Mouse (Mus musculus): Measurements from ENCODE around the gene Blmh. TPM values are rescaled to one million over a fixed set of nuclear protein-coding genes. Genes with fewer than 3 reads are reported as not detected.

Gene Blmh
- polyA plus RNA-seq (2012; rRNA removed; ENCODE audit: low replicate concordance) = 23.9 and 27.6 TPM in 2 replicates

DNA sequence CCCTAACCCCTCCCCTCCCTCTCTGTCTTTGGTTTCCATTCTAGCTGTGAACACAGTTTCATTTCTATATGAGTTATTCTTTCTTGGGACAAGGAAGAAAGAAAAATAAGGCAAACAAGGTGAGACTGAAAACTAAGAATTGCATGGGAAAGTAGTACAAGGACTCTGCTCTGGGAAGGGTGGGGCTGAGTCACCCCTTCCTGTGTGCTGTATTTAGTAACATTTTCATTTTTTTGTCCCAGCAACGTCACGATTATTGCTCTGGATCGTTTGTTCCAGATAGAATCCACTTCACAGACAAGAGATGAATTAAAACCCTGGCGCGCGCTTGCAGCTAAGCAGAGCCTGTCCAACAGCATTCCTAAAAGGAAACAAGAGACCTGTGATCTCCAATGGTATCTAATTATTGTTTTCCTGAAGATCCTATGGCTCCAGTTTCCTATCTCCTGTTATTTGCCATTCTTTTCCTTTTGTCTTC is at the start of gene Blmh:
Gene Blmh, plus strand, starts transcription at position 51 of the 478 bp plus-strand sequence.

DNA sequence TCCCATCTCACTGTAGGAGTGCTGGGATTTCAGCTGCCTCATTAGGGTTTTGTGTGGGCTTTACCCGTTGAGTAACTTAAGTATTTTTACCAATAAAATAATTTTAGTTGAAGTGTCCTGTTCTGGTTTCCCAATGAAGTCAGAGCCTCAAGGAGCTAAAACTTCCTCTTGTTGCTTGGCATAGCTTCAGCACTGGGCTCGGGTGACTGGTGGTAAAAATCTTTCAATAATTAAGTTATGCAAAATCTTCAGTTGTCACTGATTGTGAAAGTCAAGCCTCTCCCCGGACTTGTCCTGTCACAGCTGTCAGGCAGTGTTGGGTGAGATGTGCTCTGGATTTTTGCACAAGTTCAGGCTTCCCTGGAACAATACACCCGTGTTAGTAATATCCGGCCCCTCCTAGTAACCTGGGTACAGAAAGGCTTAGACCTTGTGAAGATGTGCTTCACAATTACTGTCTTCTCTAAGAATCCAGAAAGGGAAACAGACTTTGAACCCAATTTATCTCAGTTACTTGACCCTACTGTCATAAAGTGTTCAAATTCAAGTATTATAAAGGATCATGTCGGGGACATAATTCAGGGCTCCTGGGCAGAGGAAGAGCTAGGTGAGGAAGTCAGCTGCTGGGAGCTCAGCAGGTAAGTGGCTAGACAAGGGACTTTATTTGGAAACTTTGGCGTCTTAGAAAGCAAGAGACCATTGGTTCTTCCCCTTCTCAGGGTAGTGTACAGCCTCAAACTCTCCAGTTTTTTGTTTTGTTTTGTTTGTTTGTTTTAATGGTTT is 22.8 kb upstream of the Blmh start, which contains the start of gene Tmigd1:
Gene Tmigd1, plus strand, starts transcription at position 581 of the 783 bp plus-strand sequence.

DNA sequence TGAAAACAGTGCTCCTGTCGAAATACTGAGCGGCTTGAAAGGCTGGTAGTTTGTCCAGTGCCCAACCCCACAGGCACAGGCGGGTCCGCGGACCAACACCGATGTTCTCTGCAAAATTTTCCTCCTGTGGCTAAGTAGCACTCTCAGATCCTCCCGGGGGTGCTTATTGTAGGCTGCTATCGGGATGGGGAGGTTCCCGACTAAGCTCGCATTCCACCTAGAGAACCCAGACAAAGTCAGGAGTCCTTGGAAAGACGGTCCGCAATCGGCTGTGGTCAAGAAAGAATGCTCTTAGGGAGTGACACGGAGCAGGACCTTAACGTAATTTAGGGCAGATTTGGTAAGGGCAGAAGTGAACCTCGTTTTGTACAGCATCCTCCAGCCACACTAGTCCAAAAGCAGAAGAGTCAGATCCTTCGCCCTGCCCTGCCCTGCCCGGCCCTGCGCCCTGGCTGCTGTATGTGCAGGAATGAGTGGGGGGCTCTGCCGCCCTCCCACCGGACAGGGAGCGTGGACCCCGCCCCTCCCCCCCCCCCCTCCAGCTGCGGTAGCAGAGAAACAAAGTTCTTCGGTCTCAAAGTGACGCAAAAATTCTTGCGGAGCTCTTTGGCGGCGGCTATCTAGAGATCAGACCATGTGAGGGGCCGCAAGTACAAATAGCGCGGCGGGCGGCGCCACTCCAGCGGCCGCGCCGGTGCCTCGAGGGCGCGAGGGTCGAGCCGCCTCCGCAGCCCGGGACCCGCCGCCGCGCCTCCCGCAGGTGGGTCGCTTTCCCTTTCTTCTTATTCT is 73.5 kb downstream of the Blmh start, which contains the start of gene Slc6a4:
Gene Slc6a4, plus strand, starts transcription at position 688 of the 789 bp plus-strand sequence.

Other genes with a start within 250 kb of the Blmh start
- 32.4 and 138 TPM in 2 replicates for gene Trarg1, start 245.0 kb upstream of the Blmh start, polyA plus RNA-seq (2012; rRNA removed; ENCODE audit: low replicate concordance)
- 23.1 and 27.0 TPM in 2 replicates for gene Gosr1, start 161.2 kb upstream of the Blmh start, polyA plus RNA-seq (2012; rRNA removed; ENCODE audit: low replicate concordance)
- 34.0 and 40.5 TPM in 2 replicates for gene Cpd, start 77.8 kb upstream of the Blmh start, polyA plus RNA-seq (2012; rRNA removed; ENCODE audit: low replicate concordance)
- 0.71 and 1.3 TPM in 2 replicates for gene Tmigd1, start 22.6 kb upstream of the Blmh start, polyA plus RNA-seq (2012; rRNA removed; ENCODE audit: low replicate concordance)
- gene Slc6a4, start 73.8 kb downstream of the Blmh start, polyA plus RNA-seq (2012; rRNA removed; ENCODE audit: low replicate concordance) = 0.76 and 2.0 TPM in 2 replicates
- gene Nsrp1, start 153.6 kb downstream of the Blmh start, polyA plus RNA-seq (2012; rRNA removed; ENCODE audit: low replicate concordance) = 1.0 and 1.8 TPM in 2 replicates